Mouse (Mus musculus): Measurements from ENCODE around the gene Rpl35a. TPM values are rescaled to one million over a fixed set of nuclear protein-coding genes. Genes with fewer than 3 reads are reported as not detected.
"Not testable (repeated sequence)": the region's sequence is repeated elsewhere in the genome, so short reads cannot be mapped to it uniquely, and the experiment has no call there.

Rpl35a gene
- total and polyA plus RNA-seq, 2 experiments from 2014 or later, result 490 to 659 TPM

DNA sequence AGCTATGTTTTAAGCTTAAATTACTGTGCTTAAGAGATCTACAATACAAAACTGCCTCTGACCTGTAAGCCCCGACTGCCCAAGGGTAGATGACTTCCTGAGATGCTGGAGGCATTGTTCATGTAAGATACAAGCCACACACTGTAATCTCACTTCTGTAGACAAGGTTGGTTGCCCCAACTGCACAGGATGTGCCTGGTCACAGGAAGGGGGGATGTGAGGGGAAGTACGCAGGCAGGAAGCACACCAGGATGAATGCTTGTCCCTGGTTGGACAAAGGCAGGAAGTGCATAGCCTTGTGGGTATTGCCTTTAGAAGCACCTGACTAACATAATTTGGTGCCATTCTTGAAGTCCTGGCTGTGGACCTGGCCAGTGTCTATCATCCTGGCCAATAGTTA is 13.0 kb upstream of the Rpl35a start:
- no peak overlapping the region for H3K4me3 ChIP-seq (ENCODE audit: low read depth, low read length)
- TF ChIP-seq EP300 (IDR thresholded peaks at IDR 0.05; ENCODE audit: low read depth) (no peak), CTCF (IDR thresholded peaks at IDR 0.05; ENCODE audit: low read depth) (no peak)
- ATAC-seq (ENCODE audit: insufficient read depth, low read depth), result peak; percentile 72
- peak overlapping the region; percentile 53 for H3K27ac ChIP-seq (ENCODE audit: low read depth)
- H3K9me3 ChIP-seq (replicated peaks; ENCODE audit: control insufficient read depth, low read length), result no peaks in the 10 kb centered on the region
- no peak overlapping the region for H3K9ac ChIP-seq (replicated peaks; ENCODE audit: low read depth, low read length)
- H3K36me3 ChIP-seq (replicated peaks; ENCODE audit: control insufficient read depth, insufficient read depth, low read length), result no peaks in the 10 kb centered on the region
- no peaks in the 10 kb centered on the region for H3K27me3 ChIP-seq (ENCODE audit: control insufficient read depth, insufficient read depth, low read length)
- H3K4me1 ChIP-seq (ENCODE audit: control insufficient read depth, insufficient read depth), result no peaks in the 10 kb centered on the region
- peak; percentile 13 for DNase-seq (ENCODE audit: low spot score)
- WGBS, result 66% methylated on average over 2 of the region's 2 CpGs
- no peak overlapping the region for H3K4me2 ChIP-seq (ENCODE audit: low read depth, low read length)

DNA sequence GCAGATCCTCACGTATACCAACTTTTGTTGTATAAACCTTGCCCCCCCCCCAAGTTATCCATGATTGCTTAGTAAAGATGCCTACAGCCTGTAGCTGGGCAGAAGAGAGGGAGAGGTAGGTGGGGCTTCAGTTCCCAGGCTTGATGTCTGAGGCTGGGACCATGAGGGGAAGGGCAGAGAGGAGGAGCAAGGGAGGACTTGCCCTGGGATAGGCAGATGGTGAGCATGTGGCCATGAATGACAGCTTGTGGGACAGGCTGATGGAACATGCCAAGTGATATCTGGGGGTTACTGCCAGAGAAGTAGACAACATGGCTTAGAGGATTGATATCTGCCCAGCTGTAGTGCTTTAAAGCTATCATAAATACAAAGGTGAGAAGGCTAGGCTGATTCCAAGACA is 8.2 kb upstream of the Rpl35a start:
- H3K4me3 ChIP-seq (ENCODE audit: low read depth, low read length), result no peak overlapping the region
- H3K36me3 ChIP-seq (replicated peaks; ENCODE audit: control insufficient read depth, insufficient read depth, low read length), result no peaks in the 10 kb centered on the region
- no peak overlapping the region for H3K27ac ChIP-seq (ENCODE audit: low read depth)
- ATAC-seq (ENCODE audit: insufficient read depth, low read depth), result no peak
- TF ChIP-seq EP300 (IDR thresholded peaks at IDR 0.05; ENCODE audit: low read depth) (no peak), CTCF (IDR thresholded peaks at IDR 0.05; ENCODE audit: low read depth) (no peak)
- H3K9ac ChIP-seq (replicated peaks; ENCODE audit: low read depth, low read length), result no peak overlapping the region
- no peaks in the 10 kb centered on the region for H3K9me3 ChIP-seq (replicated peaks; ENCODE audit: control insufficient read depth, low read length)
- WGBS, result 91% methylated on average over 1 of the region's 1 CpGs
- no peaks in the 10 kb centered on the region for H3K27me3 ChIP-seq (ENCODE audit: control insufficient read depth, insufficient read depth, low read length)
- H3K4me1 ChIP-seq (ENCODE audit: control insufficient read depth, insufficient read depth), result no peaks in the 10 kb centered on the region
- no peak overlapping the region for H3K4me2 ChIP-seq (ENCODE audit: low read depth, low read length)
- no peak for DNase-seq (ENCODE audit: low spot score)

DNA sequence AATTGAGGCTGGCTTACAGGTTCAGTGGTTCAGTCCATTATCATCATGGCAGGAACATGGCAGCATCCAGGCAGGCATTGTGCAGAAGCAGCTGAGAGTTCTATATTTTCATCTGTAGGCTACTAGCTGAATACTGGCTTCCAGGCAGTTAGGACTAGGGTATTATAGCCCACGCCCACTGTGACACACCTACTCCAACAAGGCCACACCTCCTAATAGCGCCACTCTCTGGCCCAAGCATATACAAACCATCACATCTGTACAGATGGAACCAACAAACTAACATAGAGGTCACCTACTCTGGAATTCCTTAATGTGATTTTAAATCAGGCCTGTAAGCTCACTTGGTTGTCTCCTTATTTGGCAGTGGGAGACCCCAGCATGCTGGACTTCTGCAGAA is 7.6 kb upstream of the Rpl35a start:
- H3K4me2 ChIP-seq (ENCODE audit: low read depth, low read length), result no peak overlapping the region
- H3K27me3 ChIP-seq (ENCODE audit: control insufficient read depth, insufficient read depth, low read length), result no peaks in the 10 kb centered on the region
- 64% methylated on average over 2 of the region's 2 CpGs for WGBS
- H3K4me3 ChIP-seq (ENCODE audit: low read depth, low read length), result no peak overlapping the region
- no peak overlapping the region for H3K9ac ChIP-seq (replicated peaks; ENCODE audit: low read depth, low read length)
- H3K27ac ChIP-seq (ENCODE audit: low read depth), result no peak overlapping the region
- TF ChIP-seq CTCF (IDR thresholded peaks at IDR 0.05; ENCODE audit: low read depth) (no peak), EP300 (IDR thresholded peaks at IDR 0.05; ENCODE audit: low read depth) (no peak)
- ATAC-seq (ENCODE audit: insufficient read depth, low read depth), result no peak
- H3K36me3 ChIP-seq (replicated peaks; ENCODE audit: control insufficient read depth, insufficient read depth, low read length), result no peaks in the 10 kb centered on the region
- no peak for DNase-seq (ENCODE audit: low spot score)
- H3K4me1 ChIP-seq (ENCODE audit: control insufficient read depth, insufficient read depth), result no peaks in the 10 kb centered on the region
- no peaks in the 10 kb centered on the region for H3K9me3 ChIP-seq (replicated peaks; ENCODE audit: control insufficient read depth, low read length)

- Histone ChIP-seq H3K27me3 (ENCODE audit: control insufficient read depth, insufficient read depth, low read length) (no peaks in the 10 kb centered on the region), H3K4me1 (ENCODE audit: control insufficient read depth, insufficient read depth) (no peaks in the 10 kb centered on the region), H3K4me2 (ENCODE audit: low read depth, low read length) (no peak overlapping the region), H3K9me3 (replicated peaks; ENCODE audit: control insufficient read depth, low read length) (no peaks in the 10 kb centered on the region), H3K27ac (ENCODE audit: low read depth) (no peak overlapping the region), H3K4me3 (ENCODE audit: low read depth, low read length) (no peak overlapping the region), H3K9ac (replicated peaks; ENCODE audit: low read depth, low read length) (no peak overlapping the region), H3K36me3 (replicated peaks; ENCODE audit: control insufficient read depth, insufficient read depth, low read length) (no peaks in the 10 kb centered on the region)
- no peak for DNase-seq (ENCODE audit: low spot score)
- 81% methylated on average over 16 of the region's 16 CpGs for WGBS
- ATAC-seq (ENCODE audit: insufficient read depth, low read depth), result no peak
- TF ChIP-seq CTCF (IDR thresholded peaks at IDR 0.05; ENCODE audit: low read depth) (no peak), EP300 (IDR thresholded peaks at IDR 0.05; ENCODE audit: low read depth) (no peak)
Measured at GRCm38 (mm10) chr16:33049809-33050208, 6.4 kb upstream of the Rpl35a start.

GRCm38 (mm10) chr16:33053141-33053540 is 3.1 kb upstream of the Rpl35a start:
- no peak for DNase-seq (ENCODE audit: low spot score)
- Histone ChIP-seq H3K4me2 (ENCODE audit: low read depth, low read length) (no peak overlapping the region), H3K4me3 (ENCODE audit: low read depth, low read length) (no peak overlapping the region), H3K27ac (ENCODE audit: low read depth) (no peak overlapping the region), H3K4me1 (ENCODE audit: control insufficient read depth, insufficient read depth) (peaks cover 7% of the 10 kb centered on the region), H3K27me3 (ENCODE audit: control insufficient read depth, insufficient read depth, low read length) (no peaks in the 10 kb centered on the region), H3K9ac (replicated peaks; ENCODE audit: low read depth, low read length) (no peak overlapping the region), H3K9me3 (replicated peaks; ENCODE audit: control insufficient read depth, low read length) (no peaks in the 10 kb centered on the region), H3K36me3 (replicated peaks; ENCODE audit: control insufficient read depth, insufficient read depth, low read length) (peaks cover 3% of the 10 kb centered on the region; the same call in 1 of the 2 replicates)
- 65% methylated on average over 5 of the region's 5 CpGs for WGBS
- ATAC-seq (ENCODE audit: insufficient read depth, low read depth), result no peak
- no peak for TF ChIP-seq EP300 (IDR thresholded peaks at IDR 0.05; ENCODE audit: low read depth)
- no peak for TF ChIP-seq CTCF (IDR thresholded peaks at IDR 0.05; ENCODE audit: low read depth)

DNA sequence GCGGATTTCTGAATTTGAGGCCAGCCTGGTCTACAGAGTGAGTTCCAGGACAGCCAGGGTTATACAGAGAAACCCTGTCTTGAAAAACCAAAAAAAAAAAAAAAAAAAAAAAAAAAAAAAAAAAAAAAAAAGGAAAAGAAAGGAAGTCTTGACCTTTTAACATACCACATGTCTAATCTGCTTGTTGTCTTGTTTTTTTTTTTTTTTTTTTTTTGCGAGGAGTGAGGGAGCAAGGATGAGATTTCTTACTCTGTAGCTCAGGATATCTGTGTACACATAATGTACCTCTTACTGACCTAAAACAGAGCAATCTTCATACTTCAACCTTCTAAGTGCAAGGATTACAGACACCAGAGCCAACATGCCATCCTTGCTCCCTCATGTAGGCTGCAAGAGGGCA is 1.3 kb upstream of the Rpl35a start:
- not testable (repeated sequence) for H3K9ac ChIP-seq (replicated peaks; ENCODE audit: low read depth, low read length); H3K4me3 ChIP-seq (ENCODE audit: low read depth, low read length); DNase-seq (ENCODE audit: low spot score); H3K4me2 ChIP-seq (ENCODE audit: low read depth, low read length); H3K27ac ChIP-seq (ENCODE audit: low read depth); H3K27me3 ChIP-seq (ENCODE audit: control insufficient read depth, insufficient read depth, low read length); H3K4me1 ChIP-seq (ENCODE audit: control insufficient read depth, insufficient read depth); H3K9me3 ChIP-seq (replicated peaks; ENCODE audit: control insufficient read depth, low read length); ATAC-seq (ENCODE audit: insufficient read depth, low read depth)
- H3K36me3 ChIP-seq (replicated peaks; ENCODE audit: control insufficient read depth, insufficient read depth, low read length), result peaks cover 20% of the 10 kb centered on the region
- WGBS, result 72% methylated on average over 2 of the region's 2 CpGs
